Mouse (Mus musculus) yolk sac, embryonic 10.5 days (tissue): Measurements from ENCODE around the gene Teddm3.
"Not testable (repeated sequence)": the region's sequence is repeated elsewhere in the genome, so short reads cannot be mapped to it uniquely, and the experiment has no call there.

ENCODE experiments used
- DNase-seq: peaks from one replicate; pipeline ENCODE4 v3.0.0-alpha.2; 2017; ENCODE audit warnings: low spot score

Teddm3 gene

GRCm38 (mm10) chr16:21153900-21154299, at the start of gene Teddm3:
TSS of gene Teddm3 (minus strand) at chr16:21154000.
- not testable (repeated sequence) for DNase-seq

- no peak for DNase-seq
These were observed 48.9 kb upstream of the Teddm3 start for GRCm38 (mm10) chr16:21202731-21203130.

DNA sequence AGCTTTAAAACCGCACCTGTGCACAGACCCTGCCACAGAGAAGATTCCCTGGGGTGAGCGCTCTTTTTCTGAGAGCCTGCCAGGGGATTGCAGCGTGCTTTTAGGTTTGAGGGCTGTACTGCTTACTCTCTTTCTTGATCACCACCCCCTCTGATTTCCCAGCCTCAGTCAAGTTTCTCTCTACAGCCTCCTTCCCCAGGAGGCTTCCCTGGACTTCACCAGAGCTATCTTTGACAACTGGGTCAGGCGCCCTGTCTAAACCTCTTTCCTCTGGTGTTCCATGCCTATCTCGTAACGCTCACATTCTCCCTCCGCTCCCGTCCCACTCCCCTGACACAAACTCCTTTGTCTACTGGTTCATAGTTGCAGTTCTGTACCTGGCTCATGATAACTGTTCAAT, 45.6 kb upstream of the Teddm3 start:
- DNase-seq, result no peak

DNA sequence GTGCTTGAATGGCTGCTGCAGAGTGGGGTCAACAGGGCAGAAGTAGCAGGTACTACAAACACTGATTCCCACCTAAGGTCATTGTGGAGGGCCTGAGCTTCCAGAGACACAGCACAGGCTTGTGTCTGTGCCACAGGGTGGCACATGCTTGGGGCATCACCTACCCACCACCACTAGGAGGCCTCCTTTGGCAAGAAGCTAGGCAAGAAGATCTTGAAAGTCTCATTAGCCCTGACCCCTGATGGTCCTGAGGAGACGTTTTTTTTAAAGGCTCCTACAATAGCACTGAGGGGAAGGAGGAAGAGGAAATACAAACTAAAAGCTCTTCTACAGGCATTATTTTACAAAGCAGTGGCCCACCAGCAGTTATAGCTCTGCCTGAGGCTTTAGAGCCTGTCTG, 44.7 kb upstream of the Teddm3 start:
- no peak for DNase-seq

- DNase-seq, result no peak
These were observed 44.2 kb upstream of the Teddm3 start for GRCm38 (mm10) chr16:21198006-21198405.

DNA sequence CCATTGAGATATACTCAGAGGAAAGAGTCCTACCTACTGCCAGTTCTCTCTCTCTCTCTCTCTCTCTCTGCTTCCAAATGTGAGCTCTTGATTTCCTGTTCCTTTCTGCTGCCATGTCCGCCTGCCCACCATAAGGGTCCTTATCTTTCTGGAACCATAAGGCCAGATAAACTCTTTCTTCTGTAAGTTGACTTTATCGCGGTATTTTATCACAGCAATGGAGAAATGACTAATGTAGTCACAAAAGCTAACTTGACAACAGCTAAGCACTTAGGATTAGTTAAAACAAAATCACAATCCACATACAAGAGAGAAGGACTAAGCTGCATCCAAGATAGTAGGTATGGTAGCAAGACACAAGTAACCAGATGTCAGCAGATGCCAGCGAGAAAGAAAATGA, 43.7 kb upstream of the Teddm3 start:
- DNase-seq, result no peak

DNA sequence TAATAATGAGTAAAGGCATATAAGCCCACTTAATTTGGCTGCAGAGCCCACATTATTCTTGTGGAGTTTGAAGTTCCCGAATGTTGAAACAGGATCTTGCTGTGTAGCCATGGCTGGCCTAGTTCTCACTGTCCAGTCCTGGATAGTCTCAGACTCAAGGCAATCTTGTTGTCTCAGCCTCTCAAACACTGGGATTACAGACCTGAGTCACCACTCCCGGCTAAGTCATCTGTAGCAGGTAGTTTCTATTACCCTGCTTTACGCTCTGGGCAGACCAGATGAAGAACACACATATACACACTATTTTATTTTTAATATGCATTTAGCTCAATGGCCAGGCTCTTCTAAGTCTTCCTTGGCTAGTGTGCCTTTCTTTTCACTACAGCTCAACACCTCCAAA, 42.8 kb upstream of the Teddm3 start:
- no peak for DNase-seq

GRCm38 (mm10) chr16:21195260-21195866, 41.6 kb upstream of the Teddm3 start:
- no peak for DNase-seq

DNA sequence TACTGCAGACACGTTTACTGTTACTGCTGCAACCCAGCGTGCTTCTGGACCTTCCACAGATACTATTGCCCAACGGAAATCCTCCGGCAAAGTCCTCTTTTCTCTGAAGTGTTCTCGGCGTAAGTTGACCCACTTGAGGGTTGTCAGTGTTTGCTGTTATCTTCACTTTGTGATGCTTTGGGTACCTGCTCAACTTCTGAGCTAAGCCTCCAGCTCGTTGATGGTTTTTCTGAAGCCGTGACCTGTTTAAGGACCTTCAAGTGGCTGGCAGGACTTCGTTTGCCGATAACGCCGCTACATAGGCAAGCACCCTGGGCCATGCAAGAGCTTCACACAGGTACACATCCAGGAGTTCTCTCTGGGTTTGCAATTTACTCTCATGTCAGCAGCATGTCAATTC, 40.4 kb upstream of the Teddm3 start:
- DNase-seq, result no peak

- peak; percentile 50 for DNase-seq
These were observed 38.9 kb upstream of the Teddm3 start for GRCm38 (mm10) chr16:21192509-21193354.

DNA sequence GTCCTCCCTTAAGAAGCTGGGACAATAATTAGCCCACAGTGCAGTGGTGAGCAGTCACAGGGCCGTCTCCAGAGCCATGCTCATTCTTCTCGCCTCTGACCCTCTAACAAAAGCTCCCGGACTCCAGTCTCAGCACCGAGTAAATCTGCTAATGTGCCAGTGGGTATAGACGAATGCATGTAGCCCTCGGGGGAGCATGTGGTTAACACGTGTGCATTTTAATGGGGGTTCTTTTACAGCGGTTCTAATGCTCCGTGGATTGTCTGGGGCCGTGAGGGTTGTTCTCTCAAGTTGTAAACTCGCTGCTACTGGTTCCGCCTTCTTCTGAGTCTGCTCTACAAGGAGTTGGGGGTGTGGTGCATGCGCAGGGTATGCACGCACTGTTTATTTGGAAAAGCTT, 37.8 kb upstream of the Teddm3 start:
- DNase-seq, result no peak

- DNase-seq, result no peak
These were observed 34.5 kb upstream of the Teddm3 start for GRCm38 (mm10) chr16:21188345-21188744.

- DNase-seq, result no peak
These were observed 33.8 kb upstream of the Teddm3 start for GRCm38 (mm10) chr16:21187568-21187967.

DNA sequence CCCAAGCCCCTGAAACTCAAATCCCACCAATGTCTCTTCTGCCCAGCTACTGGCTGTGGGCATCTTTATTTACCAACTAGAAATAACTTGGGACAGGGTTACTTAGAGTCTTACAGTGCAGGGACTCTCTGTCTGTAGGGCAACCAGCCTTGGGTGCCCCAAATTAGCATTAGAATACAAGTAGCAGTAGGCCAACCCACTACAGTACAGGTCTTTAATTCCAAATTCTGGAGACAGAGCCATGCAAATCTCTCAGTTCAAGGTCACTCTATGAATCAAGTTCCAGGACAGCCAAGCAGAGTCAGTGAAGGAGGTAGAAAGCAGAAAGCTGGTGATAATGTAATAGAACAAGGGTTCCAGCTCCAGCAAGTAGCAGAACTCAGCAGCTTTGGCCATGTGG, 30.9 kb upstream of the Teddm3 start:
- DNase-seq, result no peak

- DNase-seq, result no peak
These were observed 28.3 kb upstream of the Teddm3 start for GRCm38 (mm10) chr16:21182108-21182507.

- DNase-seq, result no peak
These were observed 21.4 kb upstream of the Teddm3 start for GRCm38 (mm10) chr16:21175236-21175635.

GRCm38 (mm10) chr16:21168730-21169129, 14.9 kb upstream of the Teddm3 start:
- no peak for DNase-seq

DNA sequence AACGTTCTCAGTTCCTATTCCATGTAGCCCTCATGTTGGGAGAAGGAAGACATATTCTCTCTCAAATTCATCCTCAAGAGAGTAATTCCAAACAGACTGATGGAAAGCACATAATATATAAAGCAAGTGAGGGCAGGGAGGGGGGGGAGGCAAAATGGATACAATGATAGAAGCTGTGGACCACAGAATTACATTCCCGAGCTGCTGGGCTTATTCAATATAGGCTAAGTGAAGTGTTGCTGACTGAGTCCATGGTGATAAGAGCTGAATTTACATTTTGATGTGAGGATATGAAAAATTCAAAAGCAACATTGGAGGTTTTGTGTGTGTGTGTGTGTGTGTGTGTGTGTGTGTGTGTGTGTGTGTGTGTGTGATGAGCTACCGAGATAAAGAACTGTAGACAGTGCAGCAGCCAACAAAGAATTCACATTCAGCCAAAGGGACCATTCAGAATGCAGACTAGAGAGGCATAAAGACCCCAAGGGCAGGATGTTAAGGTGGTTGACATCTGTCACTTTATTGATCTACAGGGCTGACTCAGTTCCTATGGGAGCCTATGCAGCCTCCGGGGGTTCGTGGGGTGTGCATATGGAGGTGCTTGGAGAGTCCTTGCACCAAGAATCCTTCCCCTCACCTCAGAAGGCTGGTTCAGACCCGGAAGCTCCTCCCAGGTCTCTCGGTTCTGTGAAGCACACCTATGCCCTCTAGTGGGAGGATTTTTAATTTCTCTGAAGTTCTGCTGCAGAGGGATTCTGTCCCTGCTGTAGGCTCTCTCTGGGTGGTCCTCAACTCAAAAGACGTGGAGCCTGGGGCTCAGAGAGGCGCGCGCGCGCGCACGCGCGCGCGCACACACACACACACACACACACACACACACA, 11.8 kb upstream of the Teddm3 start:
- DNase-seq, result peak; percentile 10

- not testable (repeated sequence) for DNase-seq
These were observed 9.6 kb upstream of the Teddm3 start for GRCm38 (mm10) chr16:21163423-21163822.

DNA sequence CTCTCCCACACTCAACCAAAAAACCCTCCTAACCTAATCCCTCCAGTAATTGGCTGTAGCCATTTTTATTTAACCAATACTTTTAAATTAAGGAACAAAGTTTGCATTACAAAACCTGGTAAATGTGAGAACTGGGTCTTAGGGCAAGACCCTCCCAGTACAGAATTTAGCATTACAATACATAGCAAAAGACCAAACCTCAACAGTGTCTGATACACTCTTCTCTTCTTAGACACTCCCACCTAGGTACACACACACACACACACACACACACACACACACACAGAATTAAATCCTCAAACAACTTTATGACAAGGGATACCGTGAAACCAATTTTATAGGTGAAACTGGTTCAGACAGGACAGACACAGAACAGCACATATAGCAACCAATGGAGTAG, 5.4 kb upstream of the Teddm3 start:
- not testable (repeated sequence) for DNase-seq

DNA sequence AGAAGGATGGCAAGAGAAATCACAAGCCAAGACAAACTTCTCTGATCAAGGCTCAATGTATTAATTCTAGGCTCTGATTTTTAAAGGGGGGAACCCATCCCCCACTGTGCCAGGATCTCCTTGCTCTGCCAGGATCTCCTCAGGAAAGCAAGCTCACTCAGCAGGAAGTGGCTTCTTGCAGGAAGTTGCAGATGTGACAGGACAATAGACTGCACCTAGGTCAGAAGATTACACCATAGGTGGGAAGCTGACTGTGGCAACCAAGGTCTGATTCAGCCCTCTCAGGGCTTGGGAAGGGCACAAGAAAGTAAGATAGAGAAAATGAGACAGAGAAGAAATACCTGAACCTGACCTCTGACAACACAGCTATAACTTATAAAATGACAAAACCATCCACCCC, 2.5 kb upstream of the Teddm3 start:
- not testable (repeated sequence) for DNase-seq

DNA sequence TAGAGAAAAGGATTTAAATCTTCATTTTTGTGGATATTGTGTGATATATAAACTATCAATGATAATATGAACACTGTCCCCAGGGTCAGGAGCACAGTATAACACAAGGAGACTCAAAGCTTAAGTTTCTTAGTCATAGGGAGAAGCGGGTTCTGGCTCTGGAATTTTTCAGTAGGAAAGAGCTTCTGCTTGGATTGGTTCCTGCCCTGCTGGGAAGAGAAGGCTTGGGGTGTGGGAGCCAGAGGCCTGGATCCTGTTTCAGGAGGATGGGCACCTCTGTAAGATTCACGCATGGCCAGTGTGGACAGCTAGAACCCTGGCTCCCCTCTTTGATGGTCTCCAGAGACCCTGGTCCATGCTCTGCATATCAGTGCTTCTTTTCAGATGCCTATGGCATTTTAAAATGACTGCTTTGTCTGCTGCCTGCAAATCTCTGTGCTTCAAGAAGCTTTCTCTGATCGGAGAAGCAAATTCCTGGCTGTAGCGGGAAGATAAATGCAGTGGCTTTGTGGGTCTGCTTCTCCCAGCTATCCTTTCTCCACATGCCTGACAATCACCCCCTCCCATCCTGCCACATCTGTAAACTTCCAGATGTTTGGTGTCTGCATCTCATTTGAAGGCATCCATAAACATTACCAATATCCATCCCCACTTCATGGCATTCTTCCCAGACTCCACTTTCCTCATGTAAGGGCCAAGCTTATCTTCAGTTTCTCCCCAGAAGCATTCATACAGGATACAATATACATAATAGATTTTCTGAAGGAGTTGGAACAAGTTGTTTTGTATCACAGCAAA, 2.0 kb downstream of the Teddm3 start:
- peak; percentile 44 for DNase-seq
